Mouse (Mus musculus) embryonic stem cell, embryonic (primary cell): ENCODE data around the gene Tenm4.

Source experiments
- CTCF ChIA-PET, 4 experiments: fragments of 300-600 bp in 2 of 4; fragments of 350-600 bp in 2 of 4; sonication (Branson Sonifier 250); formaldehyde crosslinking; loops; one replicate each; lab custom pipeline; 2022; ENCODE audit warnings: inconsistent platforms in 2 of 4; lab: Charles Lee
- POLR2A ChIA-PET, 4 experiments: fragments of 300-600 bp in 2 of 4; fragments of 350-600 bp in 2 of 4; sonication (Branson Sonifier 250); formaldehyde crosslinking; loops; one replicate each; lab custom pipeline; 2022; ENCODE audit warnings: antibody characterized with exemption in 4 of 4, inconsistent platforms in 1 of 4; lab: Charles Lee

Tenm4 gene

GRCm38 (mm10) chr7:96214876-96215275 lies 43.8 kb downstream of the Tenm4 start:
- POLR2A ChIA-PET = interaction anchor here in 3 of 4 experiments (1.1 to 7.9 kb wide), 13 partner anchors 10 to 1156 kb away, joined by 3 to 81 read pairs (median 11); partner anchors contain the start of gene Alg8 (in 1 of the 3)
- CTCF ChIA-PET = interaction anchor here in 1 of 4 experiments (0.6 kb wide), 1 partner anchor 13 kb away, joined by 3 read pairs; no protein-coding TSS in a partner anchor

DNA sequence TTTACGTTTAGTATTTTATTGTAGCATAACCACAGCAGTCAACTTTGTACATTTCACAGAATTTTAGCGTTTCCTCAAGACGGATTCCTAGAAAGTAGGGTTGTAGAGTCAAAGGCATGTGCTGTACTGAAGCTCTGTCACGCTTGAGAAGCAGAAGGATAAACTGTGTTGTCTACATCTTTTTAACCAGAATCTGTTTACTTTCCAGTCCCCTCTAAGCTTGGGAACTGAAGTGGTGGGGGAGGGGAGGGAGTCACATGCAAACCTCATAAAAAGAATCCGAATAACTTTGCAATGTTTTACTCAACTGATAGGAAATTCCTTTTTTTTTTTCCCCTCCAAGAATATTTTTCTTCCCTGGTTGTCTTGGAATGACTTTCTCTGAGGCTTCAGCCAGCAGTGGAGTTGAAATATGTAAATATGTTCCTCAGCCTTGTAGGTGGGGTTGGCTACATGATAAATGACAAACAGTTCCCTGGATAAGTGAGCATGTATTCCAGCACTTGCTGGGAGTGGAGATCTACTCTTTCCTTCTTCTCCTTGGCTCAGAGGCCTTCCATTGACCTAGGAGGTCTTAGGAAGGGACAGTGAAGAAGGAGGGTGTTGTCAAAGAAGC lies 45.0 kb downstream of the Tenm4 start:
- ChIA-PET CTCF (no interaction called here), POLR2A (interaction anchor here in 2 of 4 experiments (1.1 to 7.9 kb wide), 9 partner anchors 9 to 37 kb away, joined by 3 to 75 read pairs (median 5); no protein-coding TSS in a partner anchor)

- ChIA-PET CTCF (no interaction called here), POLR2A (interaction anchor here in 2 of 4 experiments (0.6 to 2.6 kb wide), 6 partner anchors 8 to 72 kb away, joined by 3 to 19 read pairs (median 4); no protein-coding TSS in a partner anchor)
Observed at GRCm38 (mm10) chr7:96219386-96219785, 48.3 kb downstream of the Tenm4 start.

DNA sequence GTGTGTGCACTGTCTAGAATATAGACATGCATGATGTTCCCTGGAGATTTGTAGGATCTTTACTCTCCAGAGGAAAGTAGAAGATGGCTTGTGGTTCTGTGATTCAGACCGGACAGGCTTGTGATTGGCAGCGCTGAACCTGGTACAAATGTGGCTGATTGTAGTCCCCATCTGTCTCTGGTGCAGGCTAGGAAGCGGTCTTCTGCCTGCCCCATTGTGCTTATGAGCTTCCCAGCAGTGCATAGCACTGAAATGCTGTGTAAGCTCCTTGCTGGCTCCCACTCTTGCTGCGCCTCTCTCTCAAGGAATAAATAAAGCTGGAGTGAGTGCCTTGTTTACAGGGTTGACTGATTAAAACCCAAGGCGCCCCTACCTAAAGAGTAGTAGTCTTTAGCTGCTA lies 49.6 kb downstream of the Tenm4 start:
- ChIA-PET POLR2A (interaction anchor here in 3 of 4 experiments (0.7 to 2.6 kb wide), 14 partner anchors 8 to 70 kb away, joined by 3 to 25 read pairs (median 5); no protein-coding TSS in a partner anchor), CTCF (interaction anchor here in 1 of 4 experiments (1.3 kb wide), 1 partner anchor 69 kb away, joined by 3 read pairs; no protein-coding TSS in a partner anchor)

- ChIA-PET CTCF (no interaction called here), POLR2A (interaction anchor here in 1 of 4 experiments (1.3 to 2.5 kb wide), 2 partner anchors 10 to 19 kb away, joined by 4 to 25 read pairs; no protein-coding TSS in a partner anchor)
Observed at GRCm38 (mm10) chr7:96222569-96222968, 51.5 kb downstream of the Tenm4 start.

- ChIA-PET POLR2A (interaction anchor here in 3 of 4 experiments (0.5 to 12.3 kb wide), 13 partner anchors 8 to 695 kb away, joined by 3 to 107 read pairs (median 6); no protein-coding TSS in a partner anchor), CTCF (interaction anchor here in 1 of 4 experiments (0.7 kb wide), 1 partner anchor 56 kb away, joined by 5 read pairs; no protein-coding TSS in a partner anchor)
Observed at GRCm38 (mm10) chr7:96228562-96229268, 57.7 kb downstream of the Tenm4 start.

- POLR2A ChIA-PET = interaction anchor here in 2 of 4 experiments (1.0 to 12.3 kb wide), 14 partner anchors 10 to 82 kb away, joined by 3 to 107 read pairs (median 7); no protein-coding TSS in a partner anchor
- CTCF ChIA-PET = interaction anchor here in 1 of 4 experiments (1.7 kb wide), 1 partner anchor 78 kb away, joined by 4 read pairs; no protein-coding TSS in a partner anchor
Observed at GRCm38 (mm10) chr7:96230006-96230719, 59.1 kb downstream of the Tenm4 start.

- CTCF ChIA-PET = interaction anchor here in 1 of 4 experiments (0.7 to 1.7 kb wide), 2 partner anchors 79 to 646 kb away, joined by 3 to 4 read pairs; no protein-coding TSS in a partner anchor
- POLR2A ChIA-PET = interaction anchor here in 3 of 4 experiments (0.7 to 12.3 kb wide), 14 partner anchors 10 to 72 kb away, joined by 3 to 107 read pairs (median 6); no protein-coding TSS in a partner anchor
Observed at GRCm38 (mm10) chr7:96230720-96231241, 59.7 kb downstream of the Tenm4 start.

DNA sequence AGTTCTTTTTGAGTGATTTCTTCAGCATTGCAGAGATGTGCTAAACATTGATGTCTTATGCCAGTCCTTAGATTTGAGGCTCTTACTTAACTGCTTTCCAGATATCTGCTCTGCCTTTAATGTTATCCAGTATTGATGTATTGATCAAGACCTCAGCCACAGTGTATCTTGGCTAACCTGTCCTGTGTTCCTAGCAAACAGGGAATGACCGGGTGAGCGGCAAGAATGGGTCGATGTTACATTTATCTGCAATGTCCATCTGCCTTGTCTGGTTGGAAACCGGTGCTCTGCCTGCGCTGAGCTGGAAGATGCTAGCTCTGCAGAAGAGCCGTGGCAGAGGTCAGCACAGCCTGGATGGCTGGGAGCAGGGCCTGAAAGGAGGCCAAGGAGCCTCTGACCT lies 64.8 kb downstream of the Tenm4 start:
- ChIA-PET CTCF (interaction anchor here in 2 of 4 experiments (0.5 kb wide), 2 partner anchors 23 to 42 kb away, joined by 3 read pairs; no protein-coding TSS in a partner anchor), POLR2A (interaction anchor here in 2 of 4 experiments (0.6 to 12.3 kb wide), 6 partner anchors 7 to 31 kb away, joined by 3 to 107 read pairs (median 4); no protein-coding TSS in a partner anchor)

DNA sequence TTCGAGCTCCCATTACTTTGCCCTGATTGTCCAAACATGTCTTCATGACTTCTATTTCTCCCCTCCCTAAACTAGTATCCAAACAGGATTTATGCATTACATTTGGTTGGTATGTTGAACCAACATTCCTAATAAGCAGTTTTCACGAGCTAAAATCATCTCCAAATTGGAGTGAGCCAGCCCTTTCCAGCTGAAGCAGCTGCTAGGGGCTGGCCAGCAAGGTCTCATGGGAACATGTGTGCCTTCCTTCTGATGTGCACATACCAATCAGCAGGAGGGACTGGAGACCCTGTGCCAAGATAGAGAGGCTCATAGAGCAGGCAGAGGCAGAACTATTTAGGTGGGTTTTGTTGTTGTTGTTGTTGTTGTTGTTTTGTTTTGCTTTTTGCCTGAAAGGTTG lies 69.6 kb downstream of the Tenm4 start:
- ChIA-PET CTCF (no interaction called here), POLR2A (interaction anchor here (0.6 to 9.2 kb wide), 17 partner anchors 8 to 89 kb away, joined by 3 to 107 read pairs (median 4); no protein-coding TSS in a partner anchor)

DNA sequence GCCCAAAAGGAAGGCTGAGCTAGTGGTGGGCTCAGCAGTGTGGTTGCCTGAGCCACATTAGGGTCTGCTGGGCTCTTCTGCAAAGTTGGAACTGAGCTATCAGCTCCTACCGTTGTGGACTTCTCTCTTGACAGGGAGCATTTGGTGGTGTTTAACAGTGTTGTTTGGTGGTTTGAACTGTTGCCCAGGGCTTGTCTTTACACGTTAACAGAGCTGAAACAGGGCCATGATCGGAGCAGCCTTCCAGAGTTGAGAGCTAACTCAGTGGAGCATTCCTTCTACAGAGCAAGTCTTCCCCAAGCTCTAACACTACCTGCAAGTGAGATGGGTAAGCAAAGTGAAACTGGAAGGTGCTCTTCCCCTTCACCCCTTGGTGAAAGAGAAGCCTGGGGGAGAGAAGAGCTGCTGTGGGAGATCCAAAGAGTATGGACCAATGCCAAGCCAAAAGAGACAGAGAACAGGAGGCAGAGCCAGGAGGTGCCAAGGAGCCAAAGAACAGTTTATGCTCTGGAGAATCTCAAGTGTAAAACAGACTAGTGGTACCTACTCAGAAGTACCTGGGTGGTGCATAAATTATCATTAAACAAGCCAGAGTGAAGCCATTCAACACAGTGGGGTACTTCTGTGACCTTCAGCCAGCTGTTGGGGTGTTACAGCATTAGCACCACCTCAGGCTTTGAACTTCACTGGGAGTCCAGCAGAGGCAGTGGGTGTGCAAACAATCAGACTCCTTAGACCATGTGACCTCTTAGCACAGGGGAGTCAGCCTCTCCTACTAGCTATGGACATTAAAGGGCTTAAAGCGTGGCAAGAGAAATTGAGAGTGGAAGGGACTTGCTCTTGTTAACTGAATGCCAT lies 71.5 kb downstream of the Tenm4 start:
- CTCF ChIA-PET = interaction anchor here in 2 of 4 experiments (0.6 to 1.4 kb wide), 2 partner anchors 29 to 91 kb away, joined by 3 to 5 read pairs (median 3); no protein-coding TSS in a partner anchor
- POLR2A ChIA-PET = interaction anchor here in 3 of 4 experiments (0.5 to 9.2 kb wide), 26 partner anchors 9 to 462 kb away, joined by 3 to 107 read pairs (median 5); no protein-coding TSS in a partner anchor

DNA sequence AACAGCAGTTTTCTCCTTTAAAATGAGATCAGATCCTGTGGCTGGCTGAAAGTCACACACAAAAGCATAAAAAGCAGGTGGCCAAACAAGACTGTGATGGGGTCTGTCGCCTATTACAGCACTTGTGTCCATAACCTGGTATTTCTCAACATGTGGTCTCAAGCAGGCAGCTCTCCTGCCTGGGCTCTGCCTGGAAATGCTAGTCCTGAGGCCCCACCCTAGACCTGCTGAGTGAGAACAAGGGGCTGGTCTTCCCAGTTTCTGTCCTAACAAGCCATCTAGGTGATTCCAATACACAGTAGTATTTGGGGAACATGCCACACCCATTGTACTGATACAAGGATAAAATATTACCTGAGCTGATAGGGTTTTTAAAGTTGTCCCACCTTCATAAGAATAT lies 73.8 kb downstream of the Tenm4 start:
- CTCF ChIA-PET = interaction anchor here in 2 of 4 experiments (0.9 to 1.0 kb wide), 2 partner anchors 92 to 93 kb away, joined by 3 read pairs; no protein-coding TSS in a partner anchor
- POLR2A ChIA-PET = interaction anchor here in 2 of 4 experiments (0.7 to 9.2 kb wide), 18 partner anchors 9 to 110 kb away, joined by 3 to 107 read pairs (median 5); no protein-coding TSS in a partner anchor

DNA sequence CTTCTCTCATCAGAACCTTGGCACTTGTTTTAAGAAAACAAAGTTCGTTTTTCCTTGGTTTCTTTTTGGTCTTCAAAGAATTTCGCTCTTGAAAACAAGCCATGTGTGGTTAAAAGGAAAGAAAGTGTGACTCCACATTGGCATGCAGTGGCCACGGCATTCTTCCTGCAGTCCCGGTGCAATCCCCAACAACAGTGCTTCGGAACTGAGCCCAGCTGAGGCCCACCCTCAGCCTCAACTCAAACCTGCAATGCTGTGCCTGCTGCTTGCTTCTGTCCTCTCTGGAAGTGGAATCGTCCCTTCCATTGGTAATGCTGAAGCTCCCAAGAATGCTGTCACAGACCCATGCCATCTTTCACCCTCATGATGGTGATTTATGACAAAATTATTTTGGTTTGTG lies 88.6 kb downstream of the Tenm4 start:
- CTCF ChIA-PET = no interaction called here
- POLR2A ChIA-PET = interaction anchor here in 2 of 4 experiments (0.6 to 2.0 kb wide), 9 partner anchors 9 to 46 kb away, joined by 3 to 10 read pairs (median 5); no protein-coding TSS in a partner anchor

GRCm38 (mm10) chr7:96262182-96262581 lies 91.1 kb downstream of the Tenm4 start:
- CTCF ChIA-PET = no interaction called here
- POLR2A ChIA-PET = interaction anchor here in 1 of 4 experiments (1.2 to 2.1 kb wide), 2 partner anchors 22 to 49 kb away, joined by 3 to 7 read pairs; no protein-coding TSS in a partner anchor

DNA sequence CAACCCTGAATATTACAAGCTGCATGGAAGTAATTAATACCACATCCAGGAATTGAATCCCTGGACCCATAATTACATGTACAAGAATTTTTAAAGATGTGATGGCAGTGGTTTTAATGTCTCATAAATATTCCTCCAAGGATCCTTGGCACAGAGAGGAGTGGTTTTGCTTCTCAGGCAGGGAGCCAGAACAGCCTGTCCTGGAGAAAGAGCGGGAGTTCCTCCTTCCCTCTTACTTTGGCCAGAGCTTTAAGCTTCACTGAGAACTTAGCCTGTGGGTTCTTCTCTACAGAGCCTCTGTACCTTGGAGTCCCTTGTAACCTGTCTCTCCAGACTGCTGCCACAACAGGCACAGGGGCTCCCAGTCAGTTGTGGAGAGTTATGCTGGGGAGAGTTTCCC lies 94.9 kb downstream of the Tenm4 start:
- POLR2A ChIA-PET = interaction anchor here in 1 of 4 experiments (0.9 to 1.8 kb wide), 3 partner anchors 22 to 61 kb away, joined by 3 to 5 read pairs (median 4); no protein-coding TSS in a partner anchor
- CTCF ChIA-PET = no interaction called here

DNA sequence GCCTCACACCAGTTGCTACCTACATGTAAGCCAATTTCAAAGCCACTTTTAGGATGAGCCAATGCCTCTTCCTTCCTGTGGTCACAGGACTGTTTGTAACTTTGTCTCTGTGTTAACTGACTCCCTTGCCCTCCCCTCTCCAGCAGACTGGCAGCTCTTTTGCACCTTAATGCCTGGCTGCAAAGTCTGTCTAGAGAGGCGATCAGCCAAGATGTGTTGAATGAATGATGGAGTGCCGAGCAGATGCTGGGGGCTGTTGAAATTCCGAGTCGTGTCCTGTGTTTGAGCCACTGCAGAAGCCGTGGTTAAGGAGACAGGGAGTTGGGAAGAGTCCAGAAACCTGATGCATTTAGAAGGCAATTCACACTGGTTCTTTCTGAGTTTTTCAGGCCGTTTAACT lies 96.2 kb downstream of the Tenm4 start:
- CTCF ChIA-PET = no interaction called here

More for the DNA sequence above, 96.2 kb downstream of the Tenm4 start:
- POLR2A ChIA-PET = interaction anchor here in 2 of 4 experiments (0.6 to 2.2 kb wide), 6 partner anchors 15 to 114 kb away, joined by 3 to 5 read pairs (median 4); no protein-coding TSS in a partner anchor
